Mouse (Mus musculus): ENCODE results near the gene E2f2. TPM values are rescaled to one million over a fixed set of nuclear protein-coding genes. Genes with fewer than 3 reads are reported as not detected.

The E2f2 gene
- total and polyA plus RNA-seq, 2 experiments = 0.46 to 0.76 TPM

- no peaks in the 10 kb centered on the region for H3K27me3 ChIP-seq (ENCODE audit: control insufficient read depth, insufficient read depth, low read length)
- WGBS = 8% methylated on average over 6 of the region's 6 CpGs
- H3K4me1 ChIP-seq (ENCODE audit: control insufficient read depth, insufficient read depth, low read length) = peaks cover 19% of the 10 kb centered on the region
- peaks cover 3% of the 10 kb centered on the region; the same call in 1 of the 2 replicates for H3K36me3 ChIP-seq (ENCODE audit: control insufficient read depth, insufficient read depth, low read length)
- TF ChIP-seq POLR2A (IDR thresholded peaks at IDR 0.05; ENCODE audit: extremely low read depth, insufficient read depth, low read length) (no peak), CTCF (IDR thresholded peaks at IDR 0.05; ENCODE audit: low read depth, low read length) (no peak)
- peak; percentile 94 for DNase-seq (ENCODE audit: extremely low read depth, low read depth, low spot score)
- peak overlapping the region; percentile 95 for H3K27ac ChIP-seq (replicated peaks; ENCODE audit: insufficient read depth, low read depth, low read length)
- H3K9ac ChIP-seq (ENCODE audit: low read depth, low read length) = peak overlapping the region; percentile 69
- peaks cover 4% of the 10 kb centered on the region; the same call in 1 of the 2 replicates for H3K79me2 ChIP-seq (ENCODE audit: control insufficient read depth, insufficient read depth, low read length)
- H3K4me3 ChIP-seq (ENCODE audit: insufficient read depth, low read depth, low read length) = peak overlapping the region; percentile 28; the same call in 1 of the 2 replicates
These were observed 25.5 kb upstream of the E2f2 start for GRCm38 (mm10) chr4:136146712-136147154.

- 2% methylated on average over 47 of the region's 48 CpGs for WGBS
- H3K27ac ChIP-seq (replicated peaks; ENCODE audit: insufficient read depth, low read depth, low read length) = peak overlapping the region; percentile 95
- peaks cover 4% of the 10 kb centered on the region; the same call in 1 of the 2 replicates for H3K79me2 ChIP-seq (ENCODE audit: control insufficient read depth, insufficient read depth, low read length)
- H3K9ac ChIP-seq (ENCODE audit: low read depth, low read length) = peak overlapping the region; percentile 83
- H3K27me3 ChIP-seq (ENCODE audit: control insufficient read depth, insufficient read depth, low read length) = no peaks in the 10 kb centered on the region
- H3K4me1 ChIP-seq (ENCODE audit: control insufficient read depth, insufficient read depth, low read length) = peaks cover 12% of the 10 kb centered on the region
- TF ChIP-seq POLR2A (IDR thresholded peaks at IDR 0.05; ENCODE audit: extremely low read depth, insufficient read depth, low read length) = peak; percentile 76
- TF ChIP-seq CTCF (IDR thresholded peaks at IDR 0.05; ENCODE audit: low read depth, low read length) = no peak
- peaks cover 3% of the 10 kb centered on the region; the same call in 1 of the 2 replicates for H3K36me3 ChIP-seq (ENCODE audit: control insufficient read depth, insufficient read depth, low read length)
- peak; percentile 71 for DNase-seq (ENCODE audit: extremely low read depth, low read depth, low spot score)
- H3K4me3 ChIP-seq (ENCODE audit: insufficient read depth, low read depth, low read length) = peak overlapping the region; percentile 55
These were observed 24.6 kb upstream of the E2f2 start for GRCm38 (mm10) chr4:136147436-136148135.

GRCm38 (mm10) chr4:136148342-136149044, 23.7 kb upstream of the E2f2 start:
- H3K27me3 ChIP-seq (ENCODE audit: control insufficient read depth, insufficient read depth, low read length) = no peaks in the 10 kb centered on the region

GRCm38 (mm10) chr4:136149045-136149379, 23.2 kb upstream of the E2f2 start:
- TF ChIP-seq POLR2A (IDR thresholded peaks at IDR 0.05; ENCODE audit: extremely low read depth, insufficient read depth, low read length) (no peak), CTCF (IDR thresholded peaks at IDR 0.05; ENCODE audit: low read depth, low read length) (no peak)
- Histone ChIP-seq H3K79me2 (ENCODE audit: control insufficient read depth, insufficient read depth, low read length) (peaks cover 1% of the 10 kb centered on the region; the same call in 1 of the 2 replicates), H3K27ac (replicated peaks; ENCODE audit: insufficient read depth, low read depth, low read length) (peak overlapping the region; percentile 87), H3K9ac (ENCODE audit: low read depth, low read length) (no peak overlapping the region), H3K36me3 (ENCODE audit: control insufficient read depth, insufficient read depth, low read length) (peaks cover 3% of the 10 kb centered on the region; the same call in 1 of the 2 replicates), H3K27me3 (ENCODE audit: control insufficient read depth, insufficient read depth, low read length) (no peaks in the 10 kb centered on the region), H3K4me1 (ENCODE audit: control insufficient read depth, insufficient read depth, low read length) (peaks cover 10% of the 10 kb centered on the region), H3K4me3 (ENCODE audit: insufficient read depth, low read depth, low read length) (no peak overlapping the region)
- DNase-seq (ENCODE audit: extremely low read depth, low read depth, low spot score) = no peak
- WGBS = 85% methylated on average over 2 of the region's 2 CpGs

More at GRCm38 (mm10) chr4:136148342-136149044, 23.7 kb upstream of the E2f2 start:
- H3K9ac ChIP-seq (ENCODE audit: low read depth, low read length) = peak overlapping the region; percentile 81
- 17% methylated on average over 31 of the region's 31 CpGs for WGBS
- peaks cover 10% of the 10 kb centered on the region for H3K4me1 ChIP-seq (ENCODE audit: control insufficient read depth, insufficient read depth, low read length)
- H3K27ac ChIP-seq (replicated peaks; ENCODE audit: insufficient read depth, low read depth, low read length) = peak overlapping the region; percentile 87
- H3K4me3 ChIP-seq (ENCODE audit: insufficient read depth, low read depth, low read length) = peak overlapping the region; percentile 55; the same call in 1 of the 2 replicates
- peaks cover 4% of the 10 kb centered on the region; the same call in 1 of the 2 replicates for H3K79me2 ChIP-seq (ENCODE audit: control insufficient read depth, insufficient read depth, low read length)
- TF ChIP-seq POLR2A (IDR thresholded peaks at IDR 0.05; ENCODE audit: extremely low read depth, insufficient read depth, low read length) (no peak), CTCF (IDR thresholded peaks at IDR 0.05; ENCODE audit: low read depth, low read length) (0 out of 2 replicates have a peak, but pooled peaks have one; percentile 6)
- peaks cover 3% of the 10 kb centered on the region; the same call in 1 of the 2 replicates for H3K36me3 ChIP-seq (ENCODE audit: control insufficient read depth, insufficient read depth, low read length)
- peak; percentile 48 for DNase-seq (ENCODE audit: extremely low read depth, low read depth, low spot score)

GRCm38 (mm10) chr4:136149734-136150133, 22.5 kb upstream of the E2f2 start:
- Histone ChIP-seq H3K27ac (replicated peaks; ENCODE audit: insufficient read depth, low read depth, low read length) (no peak overlapping the region), H3K79me2 (ENCODE audit: control insufficient read depth, insufficient read depth, low read length) (no peaks in the 10 kb centered on the region), H3K9ac (ENCODE audit: low read depth, low read length) (no peak overlapping the region), H3K4me3 (ENCODE audit: insufficient read depth, low read depth, low read length) (no peak overlapping the region), H3K27me3 (ENCODE audit: control insufficient read depth, insufficient read depth, low read length) (no peaks in the 10 kb centered on the region), H3K4me1 (ENCODE audit: control insufficient read depth, insufficient read depth, low read length) (peaks cover 10% of the 10 kb centered on the region), H3K36me3 (ENCODE audit: control insufficient read depth, insufficient read depth, low read length) (peaks cover 3% of the 10 kb centered on the region; the same call in 1 of the 2 replicates)
- 39% methylated on average over 3 of the region's 3 CpGs for WGBS
- TF ChIP-seq CTCF (IDR thresholded peaks at IDR 0.05; ENCODE audit: low read depth, low read length) (peak; percentile 91), POLR2A (IDR thresholded peaks at IDR 0.05; ENCODE audit: extremely low read depth, insufficient read depth, low read length) (no peak)
- DNase-seq (ENCODE audit: extremely low read depth, low read depth, low spot score) = peak; percentile 55
